Mouse (Mus musculus) heart, postnatal 0 days (tissue): ENCODE measurements around the gene Wipf2.

ENCODE experiments used
- CTCF ChIP-seq: IDR thresholded peaks from 2 replicates; pipeline ENCODE4 v1.5.1; 2016; ENCODE audit warnings: antibody characterized with exemption, control low read depth, low read depth
- EP300 ChIP-seq: IDR thresholded peaks from 2 replicates; pipeline ENCODE4 v1.6.1; 2016; ENCODE audit warnings: antibody characterized with exemption, low read depth

DNA sequence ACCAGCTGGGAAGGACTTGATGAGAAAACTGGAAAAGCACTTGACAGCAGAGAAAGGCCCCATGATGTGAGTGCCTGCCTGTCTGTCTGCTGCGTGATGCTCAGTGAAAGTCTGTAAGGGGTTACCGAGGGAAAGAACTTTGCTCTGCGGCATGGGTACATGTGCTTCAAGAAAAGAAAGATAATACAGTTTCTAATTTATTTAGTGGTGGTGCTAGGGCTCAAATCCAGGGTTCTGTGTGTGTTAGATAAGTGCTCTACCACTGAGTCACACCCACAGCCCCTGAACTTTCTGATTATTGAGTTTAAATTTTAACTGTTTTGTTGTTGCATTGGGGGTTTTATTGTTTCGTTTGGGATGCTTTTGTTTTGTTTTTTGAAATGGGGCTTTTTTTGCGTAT, 48.1 kb downstream of the Wipf2 start:
- TF ChIP-seq CTCF (no peak), EP300 (no peak)
